Mouse (Mus musculus): ENCODE measurements at regions not wholly inside any gene's neighbourhood (a gene's known extent, or its start where the extent isn't known, plus 50 kb on each side); places are given as distances from the start of the nearest gene placed in this dataset.

DNA sequence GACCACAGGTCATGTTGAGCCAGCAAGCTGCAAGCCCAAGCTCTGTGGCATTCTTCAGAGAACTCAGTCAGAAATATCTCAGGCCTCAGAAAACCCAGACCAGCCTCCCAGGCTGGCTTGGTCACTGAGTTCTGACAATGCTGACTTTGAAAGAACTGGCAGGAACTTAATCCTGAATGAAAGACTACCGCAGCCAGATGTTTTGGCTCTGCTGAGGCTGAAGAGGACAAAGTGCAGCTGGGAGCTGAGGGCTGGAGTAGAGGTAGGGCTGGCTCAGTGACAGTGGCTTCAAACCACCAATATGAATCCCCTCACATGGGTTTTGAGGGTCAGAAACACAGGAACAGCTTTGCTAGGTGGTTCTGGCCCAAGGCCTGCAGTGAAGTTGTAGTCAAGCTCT, 505.6 kb upstream of the Adam5 start:
- WGBS, result 91% methylated on average over 1 of the region's 1 CpGs
- Histone ChIP-seq H3K4me1 (ENCODE audit: control insufficient read depth, insufficient read depth, insufficient read length) (no peaks in the 10 kb centered on the region), H3K27me3 (ENCODE audit: control insufficient read depth, insufficient read depth, low read length) (no peaks in the 10 kb centered on the region), H3K27ac (ENCODE audit: insufficient read depth, low read length) (no peak overlapping the region), H3K4me3 (ENCODE audit: extremely low read depth, insufficient read depth, insufficient read length) (no peak overlapping the region), H3K36me3 (ENCODE audit: control insufficient read depth, insufficient read depth, low read length) (no peaks in the 10 kb centered on the region)
- TF ChIP-seq POLR2A (IDR thresholded peaks at IDR 0.05; ENCODE audit: low read depth, low read length) (no peak), CTCF (IDR thresholded peaks at IDR 0.05; ENCODE audit: extremely low read depth, insufficient read depth, insufficient read length, insufficient replicate concordance) (no peak)
- no peak for DNase-seq (ENCODE audit: low read depth in 1 of 2, low spot score in 2 of 2)

DNA sequence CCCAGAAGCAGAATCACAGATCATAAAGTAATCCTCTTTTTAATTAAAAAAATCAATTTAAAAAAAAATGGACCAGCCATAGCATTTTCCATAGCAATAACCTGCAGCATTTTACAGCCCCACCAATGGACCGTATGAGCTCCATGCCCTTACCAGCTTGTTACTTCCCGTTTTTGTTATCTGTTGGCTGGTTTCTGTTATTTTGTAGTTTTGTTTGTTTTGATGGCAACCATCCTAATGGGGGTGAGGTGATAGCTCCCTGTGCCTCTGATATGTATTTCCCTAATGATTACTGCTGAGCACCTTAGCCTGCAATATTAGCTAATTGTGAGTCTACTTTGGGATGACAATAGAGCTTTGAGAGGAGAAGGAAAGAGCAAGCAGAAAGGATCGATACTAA, 504.1 kb upstream of the Adam5 start:
- H3K4me1 ChIP-seq (ENCODE audit: control insufficient read depth, insufficient read depth, insufficient read length), result no peaks in the 10 kb centered on the region
- 52% methylated on average over 3 of the region's 3 CpGs for WGBS
- no peaks in the 10 kb centered on the region for H3K36me3 ChIP-seq (ENCODE audit: control insufficient read depth, insufficient read depth, low read length)
- H3K27ac ChIP-seq (ENCODE audit: insufficient read depth, low read length), result no peak overlapping the region
- DNase-seq (ENCODE audit: low read depth in 1 of 2, low spot score in 2 of 2), result no peak
- H3K4me3 ChIP-seq (ENCODE audit: extremely low read depth, insufficient read depth, insufficient read length), result no peak overlapping the region
- TF ChIP-seq POLR2A (IDR thresholded peaks at IDR 0.05; ENCODE audit: low read depth, low read length), result no peak
- TF ChIP-seq CTCF (IDR thresholded peaks at IDR 0.05; ENCODE audit: extremely low read depth, insufficient read depth, insufficient read length, insufficient replicate concordance), result no peak
- H3K27me3 ChIP-seq (ENCODE audit: control insufficient read depth, insufficient read depth, low read length), result no peaks in the 10 kb centered on the region

DNA sequence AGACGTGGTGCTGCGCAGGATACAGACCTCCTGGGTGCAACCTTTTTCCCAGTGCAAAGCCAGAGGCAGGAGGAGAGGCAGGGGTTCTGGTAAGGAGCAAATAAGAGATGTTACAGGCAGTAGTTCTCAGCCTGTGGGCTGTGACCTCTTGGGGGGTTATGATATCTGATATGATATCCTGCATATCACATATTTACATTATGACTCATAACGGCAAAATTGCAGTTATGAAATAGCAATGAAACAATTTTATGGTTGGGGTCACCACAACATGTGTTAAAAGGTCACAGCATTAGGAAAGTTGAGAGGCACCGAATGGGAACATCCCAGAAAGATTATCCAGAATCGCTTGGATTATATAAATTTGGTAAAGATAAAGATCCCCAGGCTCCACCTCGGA, 502.8 kb upstream of the Adam5 start:
- no peak for DNase-seq (ENCODE audit: low read depth in 1 of 2, low spot score in 2 of 2)
- Histone ChIP-seq H3K27ac (ENCODE audit: insufficient read depth, low read length) (no peak overlapping the region), H3K4me3 (ENCODE audit: extremely low read depth, insufficient read depth, insufficient read length) (no peak overlapping the region), H3K27me3 (ENCODE audit: control insufficient read depth, insufficient read depth, low read length) (no peaks in the 10 kb centered on the region), H3K36me3 (ENCODE audit: control insufficient read depth, insufficient read depth, low read length) (no peaks in the 10 kb centered on the region), H3K4me1 (ENCODE audit: control insufficient read depth, insufficient read depth, insufficient read length) (no peaks in the 10 kb centered on the region)
- 86% methylated on average over 6 of the region's 6 CpGs for WGBS
- no peak for TF ChIP-seq POLR2A (IDR thresholded peaks at IDR 0.05; ENCODE audit: low read depth, low read length)
- TF ChIP-seq CTCF (IDR thresholded peaks at IDR 0.05; ENCODE audit: extremely low read depth, insufficient read depth, insufficient read length, insufficient replicate concordance), result no peak

DNA sequence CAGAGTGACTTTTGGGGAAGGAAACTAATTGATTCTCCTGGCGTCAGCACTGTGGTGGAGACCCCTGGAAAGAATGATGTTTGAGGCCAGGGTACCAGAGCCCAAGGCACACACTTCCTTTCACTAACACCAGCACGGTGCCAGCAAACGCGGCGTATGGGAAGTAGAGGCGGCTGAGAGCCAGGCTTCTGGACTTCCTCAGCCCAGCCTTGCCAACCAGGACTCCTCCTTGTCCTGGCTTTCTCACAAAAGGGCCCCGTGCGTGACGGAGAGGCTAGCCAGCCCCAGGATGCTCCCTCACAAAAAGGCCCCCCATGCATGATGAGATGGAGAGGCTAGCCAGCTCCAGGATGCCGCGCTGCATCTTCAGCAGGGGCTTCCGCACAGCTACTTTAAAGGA, 502.1 kb upstream of the Adam5 start:
- no peak overlapping the region for H3K4me3 ChIP-seq (ENCODE audit: extremely low read depth, insufficient read depth, insufficient read length)
- no peaks in the 10 kb centered on the region for H3K27me3 ChIP-seq (ENCODE audit: control insufficient read depth, insufficient read depth, low read length)
- no peak overlapping the region for H3K27ac ChIP-seq (ENCODE audit: insufficient read depth, low read length)
- no peaks in the 10 kb centered on the region for H3K4me1 ChIP-seq (ENCODE audit: control insufficient read depth, insufficient read depth, insufficient read length)
- WGBS, result 47% methylated on average over 12 of the region's 12 CpGs
- DNase-seq (ENCODE audit: low read depth in 1 of 2, low spot score in 2 of 2), result no peak
- H3K36me3 ChIP-seq (ENCODE audit: control insufficient read depth, insufficient read depth, low read length), result no peaks in the 10 kb centered on the region
- TF ChIP-seq CTCF (IDR thresholded peaks at IDR 0.05; ENCODE audit: extremely low read depth, insufficient read depth, insufficient read length, insufficient replicate concordance) (no peak), POLR2A (IDR thresholded peaks at IDR 0.05; ENCODE audit: low read depth, low read length) (no peak)

DNA sequence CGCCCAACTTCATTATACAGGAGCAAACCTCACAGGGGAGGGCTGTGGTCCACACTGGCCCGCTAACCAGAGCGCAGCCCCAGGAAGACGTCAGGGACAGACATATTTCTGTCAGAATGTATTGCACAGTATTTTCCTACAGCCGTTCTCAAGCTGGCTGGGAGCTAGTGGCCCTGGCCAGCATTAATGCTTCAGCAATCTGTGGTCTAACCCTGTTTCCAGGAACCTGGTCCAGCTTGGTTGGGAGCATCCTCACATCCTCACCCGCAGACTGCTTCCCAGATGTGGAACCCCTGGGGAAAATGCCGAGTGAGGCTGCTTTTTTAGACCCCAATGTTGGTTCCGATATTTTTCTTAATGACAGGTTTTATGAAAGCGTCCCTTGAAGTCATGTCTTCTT, 500.6 kb upstream of the Adam5 start:
- no peak for DNase-seq (ENCODE audit: low read depth in 1 of 2, low spot score in 2 of 2)
- Histone ChIP-seq H3K27me3 (ENCODE audit: control insufficient read depth, insufficient read depth, low read length) (no peaks in the 10 kb centered on the region), H3K27ac (ENCODE audit: insufficient read depth, low read length) (no peak overlapping the region), H3K4me3 (ENCODE audit: extremely low read depth, insufficient read depth, insufficient read length) (no peak overlapping the region), H3K36me3 (ENCODE audit: control insufficient read depth, insufficient read depth, low read length) (no peaks in the 10 kb centered on the region), H3K4me1 (ENCODE audit: control insufficient read depth, insufficient read depth, insufficient read length) (no peaks in the 10 kb centered on the region)
- no peak for TF ChIP-seq CTCF (IDR thresholded peaks at IDR 0.05; ENCODE audit: extremely low read depth, insufficient read depth, insufficient read length, insufficient replicate concordance)
- no peak for TF ChIP-seq POLR2A (IDR thresholded peaks at IDR 0.05; ENCODE audit: low read depth, low read length)
- 89% methylated on average over 9 of the region's 9 CpGs for WGBS

DNA sequence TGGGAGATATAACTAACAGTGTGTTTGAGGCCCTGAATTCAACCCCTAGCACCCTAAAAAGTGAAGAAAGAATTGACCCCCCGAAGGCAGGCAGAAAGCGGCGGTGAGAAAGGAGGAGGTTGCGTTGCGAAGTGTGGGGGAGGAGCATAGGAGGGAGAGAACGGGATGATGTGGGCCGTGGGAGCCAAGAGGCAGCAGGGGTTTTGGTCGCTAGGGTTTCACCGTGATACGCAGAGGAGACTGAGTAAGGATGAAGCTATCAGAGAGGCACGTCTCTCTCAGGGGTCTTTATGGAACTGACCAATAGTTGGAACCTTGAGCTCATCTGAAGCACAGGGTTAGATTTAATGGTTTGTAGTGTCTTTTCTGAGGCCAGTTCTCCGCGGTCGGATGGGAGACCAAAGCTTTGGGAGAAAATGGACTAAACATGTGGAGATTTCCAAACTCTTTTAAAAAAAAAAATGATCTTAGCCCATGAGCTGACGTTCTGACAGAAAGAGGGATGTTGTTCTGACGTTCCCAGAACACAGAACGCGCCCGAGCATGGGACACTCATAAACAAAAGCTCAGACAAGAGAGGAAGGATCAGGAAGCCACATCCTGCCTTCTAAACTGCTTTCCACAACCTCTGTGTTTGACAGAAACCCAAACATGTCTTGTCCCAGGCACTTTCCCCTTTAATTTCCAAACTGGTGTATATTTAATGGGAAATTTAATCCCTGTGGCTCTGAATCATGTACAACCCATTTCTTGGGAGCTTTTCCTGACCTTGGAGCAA, 499.7 kb upstream of the Adam5 start:
- TF ChIP-seq POLR2A (IDR thresholded peaks at IDR 0.05; ENCODE audit: low read depth, low read length), result no peak
- no peak for TF ChIP-seq CTCF (IDR thresholded peaks at IDR 0.05; ENCODE audit: extremely low read depth, insufficient read depth, insufficient read length, insufficient replicate concordance)
- H3K27ac ChIP-seq (ENCODE audit: insufficient read depth, low read length), result no peak overlapping the region
- DNase-seq (ENCODE audit: low read depth in 1 of 2, low spot score in 2 of 2), result no peak
- no peak overlapping the region for H3K4me3 ChIP-seq (ENCODE audit: extremely low read depth, insufficient read depth, insufficient read length)
- H3K4me1 ChIP-seq (ENCODE audit: control insufficient read depth, insufficient read depth, insufficient read length), result no peaks in the 10 kb centered on the region
- H3K36me3 ChIP-seq (ENCODE audit: control insufficient read depth, insufficient read depth, low read length), result no peaks in the 10 kb centered on the region
- H3K27me3 ChIP-seq (ENCODE audit: control insufficient read depth, insufficient read depth, low read length), result no peaks in the 10 kb centered on the region
- 74% methylated on average over 19 of the region's 19 CpGs for WGBS

DNA sequence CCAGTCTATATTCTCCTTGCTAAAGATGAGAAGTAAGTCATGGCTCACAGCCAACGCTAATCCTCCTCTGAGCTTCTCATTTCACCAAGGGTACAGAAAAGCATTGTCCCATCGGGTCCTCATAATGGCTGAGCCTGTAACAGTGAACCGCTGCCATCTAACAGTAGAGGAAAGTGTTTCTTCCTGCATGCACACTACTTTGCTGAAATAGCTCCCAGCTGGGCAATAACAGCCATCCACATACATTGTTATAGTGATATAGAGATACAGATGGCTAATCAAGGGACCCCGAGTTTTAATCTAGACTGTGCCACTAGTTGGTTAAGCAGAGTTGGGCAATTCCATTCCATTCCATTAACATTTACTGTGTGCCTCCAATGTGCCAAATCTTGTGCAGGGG, 492.2 kb upstream of the Adam5 start:
- H3K36me3 ChIP-seq (ENCODE audit: control insufficient read depth, insufficient read depth, low read length), result no peaks in the 10 kb centered on the region
- no peak for TF ChIP-seq POLR2A (IDR thresholded peaks at IDR 0.05; ENCODE audit: low read depth, low read length)
- no peak for TF ChIP-seq CTCF (IDR thresholded peaks at IDR 0.05; ENCODE audit: extremely low read depth, insufficient read depth, insufficient read length, insufficient replicate concordance)
- no peak overlapping the region for H3K27ac ChIP-seq (ENCODE audit: insufficient read depth, low read length)
- H3K27me3 ChIP-seq (ENCODE audit: control insufficient read depth, insufficient read depth, low read length), result no peaks in the 10 kb centered on the region
- no peak overlapping the region for H3K4me3 ChIP-seq (ENCODE audit: extremely low read depth, insufficient read depth, insufficient read length)
- H3K4me1 ChIP-seq (ENCODE audit: control insufficient read depth, insufficient read depth, insufficient read length), result no peaks in the 10 kb centered on the region
- DNase-seq (ENCODE audit: low read depth in 1 of 2, low spot score in 2 of 2), result no peak
- WGBS, result 83% methylated on average over 4 of the region's 4 CpGs
